Mouse (Mus musculus) erythroblast, embryonic 14.5 days (primary cell): Measurements from ENCODE around the gene Smtn.

Experiments used
- GATA1 ChIP-seq: IDR thresholded peaks from 2 replicates; pipeline ENCODE4 v1.6.1; 2012; ENCODE audit warnings: low read length, inconsistent platforms, mixed read lengths
- TAL1 ChIP-seq: IDR thresholded peaks from 3 replicates; pipeline ENCODE4 v1.6.1; 2012; ENCODE audit warnings: low read length, inconsistent platforms, mixed read lengths

GRCm38 (mm10) chr11:3545531-3546241, 5.3 kb upstream of the Smtn start:
- no peak for TF ChIP-seq GATA1
- TF ChIP-seq TAL1: no peak
